Mouse (Mus musculus) CH12.LX (cell line): ENCODE measurements at regions not wholly inside any gene's neighbourhood (a gene's known extent, or its start where the extent isn't known, plus 50 kb on each side); places are given as distances from the start of the nearest gene placed in this dataset.

Source experiments
- DNase-seq: peaks from one replicate; pipeline ENCODE4 v3.0.0-alpha.2; 2013; ENCODE audit errors: extremely low read depth
- H3K27ac ChIP-seq: 2 replicates; pipeline ENCODE4 v1.5.1; 2012; ENCODE audit warnings: low read depth, mild to moderate bottlenecking, control low read depth, moderate library complexity; ENCODE audit not compliant: insufficient read depth
- H3K27me3 ChIP-seq: replicated peaks from 2 replicates; pipeline ENCODE3; 2012; ENCODE audit warnings: inconsistent platforms
- H3K36me3 ChIP-seq, 2 experiments: replicated peaks in 1 of 2; 2 replicates each; pipeline versions ENCODE3 to v1.6.1; 2012; ENCODE audit warnings: inconsistent platforms in 1 of 2, low read length in 1 of 2, mild to moderate bottlenecking in 1 of 2, mixed read lengths in 1 of 2, moderate library complexity in 1 of 2; ENCODE audit not compliant: control insufficient read depth in 1 of 2, insufficient read depth in 1 of 2
- H3K4me1 ChIP-seq, 2 experiments: 2 replicates each; pipeline ENCODE4 v1.6.1; 2012; ENCODE audit warnings: inconsistent platforms in 1 of 2, moderate library complexity in 1 of 2; ENCODE audit not compliant: insufficient read depth in 2 of 2, control insufficient read depth in 1 of 2
- H3K4me2 ChIP-seq: 2 replicates; pipeline ENCODE4 v1.6.1; 2012; ENCODE audit warnings: low read depth, mild to moderate bottlenecking, control low read depth; ENCODE audit not compliant: poor library complexity, insufficient read depth, severe bottlenecking
- H3K4me3 ChIP-seq, 3 experiments: fragments of 150-350 bp in 1 of 3; sonication (generic) in 1 of 3; replicated peaks in 1 of 3; 2 replicates each; pipeline versions ENCODE3 to v1.5.1; 2011 to 2012; ENCODE audit warnings: low read depth in 2 of 3, low read length in 2 of 3, mild to moderate bottlenecking in 2 of 3, moderate library complexity in 2 of 3, control low read depth in 1 of 3, improper control_type of control experiment in 1 of 3, inconsistent platforms in 1 of 3, mixed read lengths in 1 of 3; ENCODE audit not compliant: poor library complexity in 1 of 3
- H3K79me2 ChIP-seq: replicated peaks from 2 replicates; pipeline ENCODE4 v1.6.1; 2012; ENCODE audit warnings: mild to moderate bottlenecking, moderate library complexity; ENCODE audit not compliant: control insufficient read depth, poor library complexity, insufficient read depth, severe bottlenecking; ENCODE audit errors: extremely low read depth
- H3K9ac ChIP-seq: 2 replicates; pipeline ENCODE4 v1.6.1; 2012; ENCODE audit warnings: low read depth, mild to moderate bottlenecking, control low read depth, moderate library complexity; ENCODE audit not compliant: insufficient read depth
- H3K9me3 ChIP-seq: replicated peaks from 2 replicates; pipeline ENCODE3; 2012; ENCODE audit warnings: low read length, inconsistent platforms, mixed read lengths
- BHLHE40 ChIP-seq: IDR thresholded peaks from 2 replicates; pipeline ENCODE4 v1.6.1; 2011; ENCODE audit warnings: mild to moderate bottlenecking, low read depth, low read length, improper control_type of control experiment
- CHD1 ChIP-seq: IDR thresholded peaks from 2 replicates; pipeline ENCODE4 v1.6.1; 2012; ENCODE audit warnings: low read depth, low read length, improper control_type of control experiment, inconsistent platforms
- CHD2 ChIP-seq: IDR thresholded peaks from 2 replicates; pipeline ENCODE4 v1.6.1; 2011; ENCODE audit warnings: low read length, improper control_type of control experiment
- CTCF ChIP-seq, 2 experiments: IDR thresholded peaks in 1 of 2; conservative IDR thresholded peaks in 1 of 2; 2 replicates each; pipeline ENCODE4 v1.5.1; 2011 to 2012; ENCODE audit warnings: low read depth in 2 of 2, low read length in 2 of 2, improper control_type of control experiment in 1 of 2, inconsistent platforms in 1 of 2, mild to moderate bottlenecking in 1 of 2, moderate library complexity in 1 of 2
- E2F4 ChIP-seq: IDR thresholded peaks from 2 replicates; pipeline ENCODE4 v1.6.1; 2011; ENCODE audit warnings: low read depth, low read length, improper control_type of control experiment; ENCODE audit not compliant: insufficient replicate concordance
- ETS1 ChIP-seq: conservative IDR thresholded peaks from 2 replicates; pipeline ENCODE4 v1.6.1; 2012; ENCODE audit warnings: low read depth, mild to moderate bottlenecking, inconsistent platforms, low read length, improper control_type of control experiment, moderate library complexity
- HCFC1 ChIP-seq: IDR thresholded peaks from 2 replicates; pipeline ENCODE4 v1.6.1; 2012; ENCODE audit warnings: low read depth, mild to moderate bottlenecking, inconsistent platforms, low read length, improper control_type of control experiment
- JUN ChIP-seq: IDR thresholded peaks from 2 replicates; pipeline ENCODE4 v1.6.1; 2011; ENCODE audit warnings: low read depth, mild to moderate bottlenecking, low read length, improper control_type of control experiment, moderate library complexity; ENCODE audit not compliant: insufficient read depth
- KAT2A ChIP-seq: IDR thresholded peaks from 2 replicates; pipeline ENCODE4 v1.6.1; 2012; ENCODE audit warnings: low read length, improper control_type of control experiment, inconsistent platforms; ENCODE audit not compliant: insufficient replicate concordance
- MAFK ChIP-seq: IDR thresholded peaks from 2 replicates; pipeline ENCODE4 v1.6.1; 2011; ENCODE audit warnings: low read length, improper control_type of control experiment; ENCODE audit not compliant: insufficient replicate concordance
- MAX ChIP-seq: IDR thresholded peaks from 2 replicates; pipeline ENCODE4 v1.6.1; 2011; ENCODE audit warnings: low read length, improper control_type of control experiment
- MEF2A ChIP-seq: IDR thresholded peaks from 2 replicates; pipeline ENCODE4 v1.6.1; 2014; ENCODE audit warnings: low read depth, mild to moderate bottlenecking, inconsistent platforms, low read length, improper control_type of control experiment, borderline replicate concordance
- MXI1 ChIP-seq: IDR thresholded peaks from 2 replicates; pipeline ENCODE4 v1.6.1; 2011; ENCODE audit warnings: mild to moderate bottlenecking, low read depth, low read length, improper control_type of control experiment
- NELFE ChIP-seq: IDR thresholded peaks from 2 replicates; pipeline ENCODE4 v1.6.1; 2011; ENCODE audit warnings: low read depth, low read length, improper control_type of control experiment
- NRF1 ChIP-seq: IDR thresholded peaks from 2 replicates; pipeline ENCODE4 v1.6.1; 2014; ENCODE audit warnings: low read depth, mild to moderate bottlenecking, inconsistent platforms, low read length, improper control_type of control experiment, moderate library complexity
- PAX5 ChIP-seq: IDR thresholded peaks from 2 replicates; pipeline ENCODE4 v1.6.1; 2012; ENCODE audit warnings: low read length, inconsistent platforms, mixed read lengths
- POLR2A ChIP-seq: IDR thresholded peaks from 2 replicates; pipeline ENCODE4 v1.6.1; 2011; ENCODE audit warnings: low read depth, mild to moderate bottlenecking, improper control_type of control experiment, low read length
- POLR2AphosphoS2 ChIP-seq: IDR thresholded peaks from 2 replicates; pipeline ENCODE4 v1.6.1; 2011; ENCODE audit warnings: low read depth, low read length, improper control_type of control experiment
- RAD21 ChIP-seq: IDR thresholded peaks from 2 replicates; pipeline ENCODE4 v1.6.1; 2011; ENCODE audit warnings: low read depth, mild to moderate bottlenecking, low read length, improper control_type of control experiment, moderate library complexity
- SIN3A ChIP-seq: IDR thresholded peaks from 2 replicates; pipeline ENCODE4 v1.6.1; 2012; ENCODE audit warnings: low read length, improper control_type of control experiment, inconsistent platforms
- SMC3 ChIP-seq: IDR thresholded peaks from 2 replicates; pipeline ENCODE4 v1.6.1; 2011; ENCODE audit warnings: low read depth, low read length, improper control_type of control experiment
- UBTF ChIP-seq: IDR thresholded peaks from 2 replicates; pipeline ENCODE4 v1.6.1; 2012; ENCODE audit warnings: low read depth, mild to moderate bottlenecking, inconsistent platforms, low read length, improper control_type of control experiment, moderate library complexity
- USF2 ChIP-seq: conservative IDR thresholded peaks from 2 replicates; pipeline ENCODE4 v1.6.1; 2011; ENCODE audit warnings: low read depth, low read length, improper control_type of control experiment
- ZC3H11A ChIP-seq: IDR thresholded peaks from 2 replicates; pipeline ENCODE4 v1.6.1; 2012; ENCODE audit warnings: low read depth, mild to moderate bottlenecking, inconsistent platforms, low read length, improper control_type of control experiment
- ZKSCAN1 ChIP-seq: IDR thresholded peaks from 2 replicates; pipeline ENCODE4 v1.6.1; 2012; ENCODE audit warnings: low read depth, inconsistent platforms, low read length, improper control_type of control experiment, borderline replicate concordance
- ZMIZ1 ChIP-seq: IDR thresholded peaks from 2 replicates; pipeline ENCODE4 v1.6.1; 2012; ENCODE audit warnings: low read depth, mild to moderate bottlenecking, inconsistent platforms, low read length, improper control_type of control experiment
- ZNF384 ChIP-seq: IDR thresholded peaks from 2 replicates; pipeline ENCODE4 v1.6.1; 2012; ENCODE audit warnings: low read depth, low read length, improper control_type of control experiment, inconsistent platforms
- dilution Hi-C: fragments of 300-500 bp; cut with MboI; formaldehyde crosslinking; loops from 2 replicates; pipeline ENCODE4 v1.14.3; 2020; ENCODE audit warnings: low sequenced_read_pairs; ENCODE audit not compliant: extremely low pct_unique_long_range_greater_than_20kb, extremely low pct_ligation_motif_present
- in situ Hi-C: fragments of 300-500 bp; cut with MboI; formaldehyde crosslinking; loops from 3 replicates; pipeline ENCODE4 v1.14.3; 2019; ENCODE audit warnings: low sequenced_read_pairs, low pct_ligation_motif_present, low pct_unique_long_range_greater_than_20kb, mixed read lengths

GRCm38 (mm10) chr12:52439241-52439640, 64.5 kb upstream of the Arhgap5 start:
- Histone ChIP-seq H3K79me2 (no peaks in the 10 kb centered on the region), H3K4me2 (no peak overlapping the region), H3K27me3 (no peaks in the 10 kb centered on the region), H3K4me1 (no peaks in the 10 kb centered on the region), H3K9ac (no peak overlapping the region), H3K4me3 (no peak overlapping the region), H3K9me3 (no peaks in the 10 kb centered on the region)
- dilution Hi-C loops: no loop called here
- no peak for TF ChIP-seq MAFK
- TF ChIP-seq, all 38 proteins: peak for 0
- Histone ChIP-seq H3K36me3 (no peaks in the 10 kb centered on the region), H3K27ac (no peak overlapping the region)
- DNase-seq: no peak
- in situ Hi-C loops: no loop called here

- H3K9me3 ChIP-seq: no peaks in the 10 kb centered on the region
- in situ Hi-C loops (no loop called here), dilution Hi-C loops (no loop called here)
- H3K9ac ChIP-seq: no peak overlapping the region
- no peak overlapping the region for H3K27ac ChIP-seq
- H3K79me2 ChIP-seq: no peaks in the 10 kb centered on the region
- no peak for DNase-seq
- H3K4me3 ChIP-seq: no peak overlapping the region
- no peak overlapping the region for H3K4me2 ChIP-seq
- peaks cover 0 to 7% of the 10 kb centered on the region in 2 experiments; a peak in 1 of 4 replicates for H3K4me1 ChIP-seq
- no peaks in the 10 kb centered on the region for H3K36me3 ChIP-seq
- no peak for TF ChIP-seq SMC3
- no peak for TF ChIP-seq UBTF
- no peak for TF ChIP-seq CHD1
- no peak for TF ChIP-seq ZKSCAN1
- TF ChIP-seq CTCF (conservative IDR thresholded peaks at IDR 0.05 in 1 of 2, IDR thresholded peaks at IDR 0.05 in 1 of 2; ENCODE audit: low read depth in 2 of 2, low read length in 2 of 2): no peak
- no peak for TF ChIP-seq NELFE
- TF ChIP-seq BHLHE40: no peak
- TF ChIP-seq PAX5: no peak
- TF ChIP-seq ZMIZ1: no peak
- no peak for TF ChIP-seq ZNF384
- TF ChIP-seq MXI1: no peak
- TF ChIP-seq KAT2A: no peak
- no peak for TF ChIP-seq MEF2A
- TF ChIP-seq MAFK: no peak
- no peak for TF ChIP-seq CHD2
- TF ChIP-seq SIN3A: no peak
- no peaks in the 10 kb centered on the region for H3K27me3 ChIP-seq
Measured at GRCm38 (mm10) chr12:52440868-52441365, 62.9 kb upstream of the Arhgap5 start.

- TF ChIP-seq SMC3 (no peak), CTCF (conservative IDR thresholded peaks at IDR 0.05 in 1 of 2, IDR thresholded peaks at IDR 0.05 in 1 of 2; ENCODE audit: low read depth in 2 of 2, low read length in 2 of 2) (no peak), POLR2AphosphoS2 (no peak), USF2 (no peak), RAD21 (no peak), MAX (no peak), ZC3H11A (no peak), POLR2A (no peak), JUN (no peak), HCFC1 (no peak), ETS1 (no peak), E2F4 (no peak), BHLHE40 (no peak), NRF1 (no peak), MAFK (no peak), PAX5 (no peak)
- TF ChIP-seq, all 38 proteins: peak for 0
- H3K4me1 ChIP-seq: peaks cover 0 to 7% of the 10 kb centered on the region in 2 experiments; a peak in 1 of 4 replicates
- H3K4me2 ChIP-seq: no peak overlapping the region
- no peaks in the 10 kb centered on the region for H3K27me3 ChIP-seq
- in situ Hi-C loops (no loop called here), dilution Hi-C loops (no loop called here)
- no peak overlapping the region for H3K4me3 ChIP-seq
- H3K9ac ChIP-seq: no peak overlapping the region
- no peaks in the 10 kb centered on the region for H3K9me3 ChIP-seq
- H3K36me3 ChIP-seq: no peaks in the 10 kb centered on the region
- DNase-seq: no peak
- no peaks in the 10 kb centered on the region for H3K79me2 ChIP-seq
- no peak overlapping the region for H3K27ac ChIP-seq
Measured at GRCm38 (mm10) chr12:52442337-52442736, 61.4 kb upstream of the Arhgap5 start.
